18 mouse cellular contexts compared by ENCODE assay signal in genomic region chr2:147690506-147691208, GRCm38 (mm10).
"Had no signal": no experiment of that assay in that cellular context is flagged by ENCODE, and none has a peak within 500 bp of the region (broad histone marks: within the 10 kb centered on the region; RNA-seq: fewer than 3 reads in every experiment).

No protein-coding gene starts in this region.

- H3K4me3 ChIP-seq: limb, embryonic 12.5 days; liver, embryonic 13.5 days; neural tube, embryonic 12.5 days; stomach, embryonic 15.5 days had no signal

- DNase-seq: kidney, adult 18-20 months; kidney, postnatal 10 days; kidney, postnatal 36 days; liver, embryonic 13.5 days; lung, adult 2 months; lung, postnatal 14 days; lung, postnatal 4 days; midbrain, embryonic 14.5 days; retina, postnatal 1 day; right cerebral cortex, postnatal 25 days; spleen, adult 18-20 months; thymus, adult 18-20 months; thymus, postnatal 36 days had no signal

- H3K4me2 ChIP-seq: limb, embryonic 12.5 days; liver, embryonic 13.5 days; midbrain, embryonic 11.5 days; neural tube, embryonic 12.5 days; stomach, embryonic 15.5 days had no signal

- H3K36me3 ChIP-seq: limb, embryonic 12.5 days; liver, embryonic 13.5 days; neural tube, embryonic 12.5 days; stomach, embryonic 15.5 days had no signal

- H3K9me3 ChIP-seq: limb, embryonic 12.5 days; liver, embryonic 13.5 days; neural tube, embryonic 12.5 days; stomach, embryonic 15.5 days had no signal

- H3K9ac ChIP-seq: limb, embryonic 12.5 days; liver, embryonic 13.5 days; neural tube, embryonic 12.5 days; stomach, embryonic 15.5 days had no signal

- H3K4me1 ChIP-seq: liver, embryonic 13.5 days; stomach, embryonic 15.5 days had no signal

- H3K27me3 ChIP-seq: liver, embryonic 13.5 days; neural tube, embryonic 12.5 days; stomach, embryonic 15.5 days had no signal

- H3K27ac ChIP-seq: limb, embryonic 12.5 days; liver, embryonic 13.5 days; neural tube, embryonic 12.5 days; stomach, embryonic 15.5 days had no signal

- ATAC-seq: intestine, embryonic 16.5 days had no signal
